Mouse (Mus musculus) common myeloid progenitor, adult 5-6 weeks (primary cell): ENCODE data around the gene Atp6v1d. TPM values are rescaled to one million over a fixed set of nuclear protein-coding genes. Genes with fewer than 3 reads are reported as not detected.

ENCODE experiments used
- ATAC-seq: replicated peaks from 2 replicates; pipeline ENCODE4 v1.8.0; 2016; ENCODE audit warnings: low read depth, mild to moderate bottlenecking, moderate TSS enrichment, inconsistent platforms; ENCODE audit not compliant: poor library complexity, severe bottlenecking
- total RNA-seq: library from RNA; stranded (forward); fragments of 200-1000, 187-1606 nt; gene quantifications from 2 replicates; pipeline ENCODE4 v1.2.3, GENCODE M21; 2017

The Atp6v1d gene
- total RNA-seq, 1 experiment from 2014 or later: 32.9 TPM

- no peak for ATAC-seq
Observed at GRCm38 (mm10) chr12:78801836-78802235, 59.6 kb downstream of the Atp6v1d start.

- ATAC-seq: peak; percentile 58
Observed at GRCm38 (mm10) chr12:78800036-78800435, 61.4 kb downstream of the Atp6v1d start.

GRCm38 (mm10) chr12:78794236-78794635 lies 67.2 kb downstream of the Atp6v1d start:
- ATAC-seq: no peak

- ATAC-seq: no peak
Observed at GRCm38 (mm10) chr12:78790791-78791190, 70.6 kb downstream of the Atp6v1d start.

Other genes starting within 250 kb of the Atp6v1d start
- 0.37 TPM in 1 of 2 replicates, not detected in the other for gene Fam71d, start 170.1 kb downstream of the Atp6v1d start, total RNA-seq
- 19.6 and 37.3 TPM in 2 replicates for gene Mpp5, start 112.7 kb downstream of the Atp6v1d start, total RNA-seq
- gene Eif2s1, start 181 bp upstream of the Atp6v1d start, total RNA-seq: 123 and 125 TPM in 2 replicates
- not detected in 2 replicates for gene Plek2, start 45.3 kb upstream of the Atp6v1d start, total RNA-seq
- gene Tmem229b, start 146.0 kb upstream of the Atp6v1d start, total RNA-seq: 74.7 and 76.7 TPM in 2 replicates
- gene Plekhh1, start 167.5 kb upstream of the Atp6v1d start, total RNA-seq: 0.41 and 2.1 TPM in 2 replicates
- 23.6 and 25.6 TPM in 2 replicates for gene Pigh, start 228.0 kb upstream of the Atp6v1d start, total RNA-seq